Mouse (Mus musculus) CH12.LX (cell line): ENCODE measurements around the gene Dppa3.

Experiments used
- CTCF ChIP-seq, 2 experiments: IDR thresholded peaks in 1 of 2; conservative IDR thresholded peaks in 1 of 2; 2 replicates each; pipeline ENCODE4 v1.5.1; 2011 to 2012; ENCODE audit warnings: low read depth in 2 of 2, low read length in 2 of 2, improper control_type of control experiment in 1 of 2, inconsistent platforms in 1 of 2, mild to moderate bottlenecking in 1 of 2, moderate library complexity in 1 of 2
- GABPA ChIP-seq: IDR thresholded peaks from 2 replicates; pipeline ENCODE4 v1.6.1; 2012; ENCODE audit warnings: low read depth, low read length, improper control_type of control experiment, inconsistent platforms; ENCODE audit not compliant: insufficient replicate concordance
- JUND ChIP-seq: conservative IDR thresholded peaks from 2 replicates; pipeline ENCODE4 v1.6.1; 2011; ENCODE audit warnings: low read depth, low read length, improper control_type of control experiment
- MAX ChIP-seq: IDR thresholded peaks from 2 replicates; pipeline ENCODE4 v1.6.1; 2011; ENCODE audit warnings: low read length, improper control_type of control experiment
- MXI1 ChIP-seq: IDR thresholded peaks from 2 replicates; pipeline ENCODE4 v1.6.1; 2011; ENCODE audit warnings: mild to moderate bottlenecking, low read depth, low read length, improper control_type of control experiment
- RAD21 ChIP-seq: IDR thresholded peaks from 2 replicates; pipeline ENCODE4 v1.6.1; 2011; ENCODE audit warnings: low read depth, mild to moderate bottlenecking, low read length, improper control_type of control experiment, moderate library complexity
- RCOR1 ChIP-seq: conservative IDR thresholded peaks from 2 replicates; pipeline ENCODE4 v1.6.1; 2012; ENCODE audit warnings: low read depth, mild to moderate bottlenecking, inconsistent platforms, low read length, improper control_type of control experiment
- TBP ChIP-seq: conservative IDR thresholded peaks from 2 replicates; pipeline ENCODE4 v1.6.1; 2011; ENCODE audit warnings: low read depth, low read length, improper control_type of control experiment
- USF1 ChIP-seq: IDR thresholded peaks from 2 replicates; pipeline ENCODE4 v1.6.1; 2014; ENCODE audit warnings: low read depth, mild to moderate bottlenecking, inconsistent platforms, low read length, improper control_type of control experiment
- ZNF384 ChIP-seq: IDR thresholded peaks from 2 replicates; pipeline ENCODE4 v1.6.1; 2012; ENCODE audit warnings: low read depth, low read length, improper control_type of control experiment, inconsistent platforms

- TF ChIP-seq CTCF (conservative IDR thresholded peaks at IDR 0.05 in 1 of 2, IDR thresholded peaks at IDR 0.05 in 1 of 2; ENCODE audit: low read depth in 2 of 2, low read length in 2 of 2) (no peak), MAX (no peak), TBP (no peak), USF1 (no peak), RAD21 (no peak), ZNF384 (no peak), GABPA (no peak), JUND (no peak), RCOR1 (no peak), MXI1 (no peak)
These were observed 37.5 kb downstream of the Dppa3 start for GRCm38 (mm10) chr6:122663596-122664206.
